Mouse (Mus musculus) limb, embryonic 14.5 days (tissue): Measurements from ENCODE around the gene Nedd9. TPM values are rescaled to one million over a fixed set of nuclear protein-coding genes. Genes with fewer than 3 reads are reported as not detected.
A peak's percentile ranks its signal among the peaks of the same experiment; 100 is the strongest.

Experiments used
- ATAC-seq: fragments of 200-750 bp; cut with Nextera tagmentation; 2 replicates; pipeline ENCODE4 v1.8.0; 2017; ENCODE audit warnings: low read depth, moderate number of reproducible peaks, moderate TSS enrichment; ENCODE audit not compliant: low FRiP score
- DNase-seq: peaks from one replicate; pipeline ENCODE4 v3.0.0-alpha.2; 2015; ENCODE audit warnings: low spot score
- H3K27ac ChIP-seq: fragments of 300-500 bp; sonication (generic); replicated peaks from 2 replicates; pipeline ENCODE4 v1.5.1; 2014; ENCODE audit warnings: low read depth, mild to moderate bottlenecking, low read length, moderate library complexity, mixed read lengths
- H3K27me3 ChIP-seq: fragments of 300-500 bp; sonication (generic); 2 replicates; pipeline ENCODE4 v1.6.1; 2014; ENCODE audit warnings: low read length, mixed read lengths; ENCODE audit not compliant: control insufficient read depth, insufficient read depth
- H3K36me3 ChIP-seq: fragments of 300-500 bp; sonication (generic); 2 replicates; pipeline ENCODE4 v1.6.1; 2014; ENCODE audit warnings: mild to moderate bottlenecking, low read length, moderate library complexity, mixed read lengths; ENCODE audit not compliant: control insufficient read depth, insufficient read depth
- H3K4me1 ChIP-seq: fragments of 300-500 bp; sonication (generic); 2 replicates; pipeline ENCODE4 v1.6.1; 2014; ENCODE audit warnings: antibody characterized with exemption, low read length, mixed read lengths; ENCODE audit not compliant: control insufficient read depth, insufficient read depth
- H3K4me2 ChIP-seq: fragments of 300-500 bp; sonication (generic); replicated peaks from 2 replicates; pipeline ENCODE4 v1.6.1; 2014; ENCODE audit warnings: low read depth, mild to moderate bottlenecking, low read length, moderate library complexity; ENCODE audit not compliant: severe bottlenecking
- H3K4me3 ChIP-seq: fragments of 300-500 bp; sonication (generic); replicated peaks from 2 replicates; pipeline ENCODE4 v1.5.1; 2014; ENCODE audit warnings: low read length
- H3K9ac ChIP-seq: fragments of 300-500 bp; sonication (generic); 2 replicates; pipeline ENCODE4 v1.6.1; 2014; ENCODE audit warnings: mild to moderate bottlenecking, low read depth, low read length, moderate library complexity; ENCODE audit not compliant: severe bottlenecking
- H3K9me3 ChIP-seq: fragments of 300-500 bp; sonication (generic); 2 replicates; pipeline ENCODE4 v1.6.1; 2016; ENCODE audit warnings: low read length; ENCODE audit not compliant: control insufficient read depth
- POLR2A ChIP-seq: fragments of 200-500 bp; IDR thresholded peaks from 2 replicates; pipeline ENCODE4 v1.8.0; 2012; ENCODE audit warnings: inconsistent platforms, mild to moderate bottlenecking, moderate library complexity, borderline replicate concordance; ENCODE audit not compliant: insufficient read depth, insufficient read length; ENCODE audit errors: extremely low read depth
- WGBS: fragments of 180-500 bp; shearing (Covaris S2); extraction: QIAGEN DNeasy Blood & Tissue Kit; methylation state at CpG from one replicate; pipeline ENCODE4 v1.1.7; 2014; 5-methylcytosine and 5-hydroxymethylcytosine counted together
- polyA plus RNA-seq, 2 experiments: library from polyadenylated mRNA; depleted of rRNA in 1 of 2; stranded (reverse) in 1 of 2; unstranded in 1 of 2; fragments of >200 nt; fragmentation: Nextera tagmentation in 1 of 2; extraction: Ambion mirVana in 1 of 2; gene quantifications; 2 replicates each; pipeline versions ENCODE4 v1.2.1 to v1.2.3; 2012 to 2014

Gene Nedd9
- polyA plus RNA-seq, 2 experiments, result 23.5 to 41.5 TPM

DNA sequence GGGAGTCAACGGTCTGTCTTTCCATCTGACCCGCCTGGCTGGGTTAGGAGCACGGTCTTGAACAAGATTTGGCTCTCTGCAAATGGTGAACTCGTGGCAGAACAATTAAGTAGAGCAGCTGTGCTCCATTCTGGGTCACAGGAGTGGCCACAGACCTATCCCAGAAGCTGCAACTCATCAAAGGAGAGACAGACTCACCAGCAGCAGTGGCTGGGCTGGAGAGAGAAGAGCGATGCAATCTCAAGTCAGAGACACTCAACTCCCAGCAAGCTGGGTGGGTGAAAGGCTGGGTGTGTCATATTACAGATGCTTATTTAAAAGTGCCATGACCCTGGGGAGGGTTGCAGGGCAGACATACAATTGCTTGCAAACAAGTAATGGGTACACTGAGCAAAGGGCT, 50.4 kb downstream of the Nedd9 start:
- no peak overlapping the region for H3K4me2 ChIP-seq
- H3K27ac ChIP-seq, result no peak overlapping the region
- H3K36me3 ChIP-seq, result no peaks in the 10 kb centered on the region
- no peaks in the 10 kb centered on the region for H3K9me3 ChIP-seq
- no peak overlapping the region for H3K4me3 ChIP-seq
- no peak overlapping the region for H3K9ac ChIP-seq
- H3K27me3 ChIP-seq, result no peaks in the 10 kb centered on the region
- DNase-seq (no peak), ATAC-seq (no peak)
- TF ChIP-seq POLR2A, result no peak
- 71% methylated on average over 5 of the region's 5 CpGs for WGBS
- no peaks in the 10 kb centered on the region for H3K4me1 ChIP-seq

DNA sequence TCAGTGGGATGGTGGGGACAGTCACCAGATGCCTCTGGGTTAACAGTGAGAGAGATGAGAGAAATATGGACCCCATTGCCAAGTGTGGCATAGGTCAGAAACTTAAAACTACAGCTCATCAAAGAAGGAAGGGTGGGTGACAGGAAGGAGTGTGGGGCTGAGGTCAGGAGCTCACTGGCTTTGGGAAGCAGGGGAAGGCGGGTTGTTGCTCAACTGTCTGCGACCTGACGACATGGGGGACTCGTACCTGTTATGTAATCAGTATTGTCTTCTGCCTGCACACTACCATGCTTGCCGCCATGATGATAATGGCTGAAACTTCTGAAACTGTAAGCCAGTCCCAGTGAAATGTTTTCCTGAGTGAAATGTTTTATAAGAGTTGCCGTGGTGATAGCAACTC, 54.0 kb downstream of the Nedd9 start:
- Histone ChIP-seq H3K4me2 (no peak overlapping the region), H3K27me3 (no peaks in the 10 kb centered on the region), H3K9me3 (no peaks in the 10 kb centered on the region), H3K4me3 (no peak overlapping the region), H3K9ac (no peak overlapping the region), H3K27ac (no peak overlapping the region), H3K4me1 (no peaks in the 10 kb centered on the region), H3K36me3 (no peaks in the 10 kb centered on the region)
- no peak for ATAC-seq
- TF ChIP-seq POLR2A, result no peak
- DNase-seq, result no peak
- WGBS, result 83% methylated on average over 6 of the region's 6 CpGs

DNA sequence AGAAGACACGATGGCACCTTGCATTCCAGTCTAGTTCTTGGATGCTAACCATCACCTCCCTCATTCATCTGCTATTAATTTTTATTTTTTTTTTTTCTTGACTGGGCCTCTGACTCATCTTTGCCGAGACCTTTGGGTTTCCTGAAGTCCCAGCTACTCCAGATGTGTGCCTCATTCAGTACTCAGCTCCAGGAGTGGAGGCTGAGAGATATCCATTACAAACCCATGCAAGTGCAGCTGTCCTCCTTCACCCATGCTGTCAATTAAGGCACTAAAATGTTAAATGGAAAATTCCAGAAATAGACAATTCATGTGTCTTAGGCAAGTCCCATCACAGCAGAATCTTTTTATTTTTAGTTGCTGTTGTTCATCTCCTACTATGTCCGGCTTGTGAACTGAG, 55.4 kb downstream of the Nedd9 start:
- H3K4me2 ChIP-seq, result no peak overlapping the region
- H3K27ac ChIP-seq, result no peak overlapping the region
- no peaks in the 10 kb centered on the region for H3K27me3 ChIP-seq
- H3K9me3 ChIP-seq, result no peaks in the 10 kb centered on the region
- DNase-seq, result no peak
- WGBS, result 67% methylated on average over 3 of the region's 3 CpGs
- no peaks in the 10 kb centered on the region for H3K36me3 ChIP-seq
- no peaks in the 10 kb centered on the region for H3K4me1 ChIP-seq
- no peak for TF ChIP-seq POLR2A
- ATAC-seq, result no peak; the same call in 1 of the 2 replicates
- H3K4me3 ChIP-seq, result no peak overlapping the region
- H3K9ac ChIP-seq, result no peak overlapping the region

DNA sequence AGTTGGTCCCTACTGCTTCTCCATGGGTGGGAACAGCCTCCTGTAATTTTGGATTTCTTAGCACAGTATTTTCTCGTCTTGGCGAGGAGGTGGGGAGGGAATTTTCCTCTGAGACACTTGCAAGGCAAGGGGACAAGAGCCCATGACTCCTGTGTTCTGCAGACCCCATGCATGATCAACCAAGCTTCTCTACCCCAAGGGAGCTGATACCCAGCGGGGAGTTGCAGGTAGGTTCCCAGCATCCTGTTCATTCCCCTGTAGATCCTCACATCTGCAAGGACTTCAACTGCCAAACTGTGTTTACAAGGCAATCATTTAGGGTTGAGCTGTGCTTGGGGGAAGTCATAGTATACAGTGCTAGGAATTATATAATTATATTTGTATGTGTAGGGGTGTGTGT, 60.1 kb downstream of the Nedd9 start:
- Histone ChIP-seq H3K9ac (no peak overlapping the region), H3K36me3 (no peaks in the 10 kb centered on the region), H3K9me3 (no peaks in the 10 kb centered on the region), H3K4me3 (no peak overlapping the region), H3K4me1 (peaks cover 15% of the 10 kb centered on the region), H3K27me3 (no peaks in the 10 kb centered on the region), H3K27ac (no peak overlapping the region), H3K4me2 (no peak overlapping the region)
- ATAC-seq (no peak), DNase-seq (no peak)
- no peak for TF ChIP-seq POLR2A
- 82% methylated on average over 3 of the region's 3 CpGs for WGBS

DNA sequence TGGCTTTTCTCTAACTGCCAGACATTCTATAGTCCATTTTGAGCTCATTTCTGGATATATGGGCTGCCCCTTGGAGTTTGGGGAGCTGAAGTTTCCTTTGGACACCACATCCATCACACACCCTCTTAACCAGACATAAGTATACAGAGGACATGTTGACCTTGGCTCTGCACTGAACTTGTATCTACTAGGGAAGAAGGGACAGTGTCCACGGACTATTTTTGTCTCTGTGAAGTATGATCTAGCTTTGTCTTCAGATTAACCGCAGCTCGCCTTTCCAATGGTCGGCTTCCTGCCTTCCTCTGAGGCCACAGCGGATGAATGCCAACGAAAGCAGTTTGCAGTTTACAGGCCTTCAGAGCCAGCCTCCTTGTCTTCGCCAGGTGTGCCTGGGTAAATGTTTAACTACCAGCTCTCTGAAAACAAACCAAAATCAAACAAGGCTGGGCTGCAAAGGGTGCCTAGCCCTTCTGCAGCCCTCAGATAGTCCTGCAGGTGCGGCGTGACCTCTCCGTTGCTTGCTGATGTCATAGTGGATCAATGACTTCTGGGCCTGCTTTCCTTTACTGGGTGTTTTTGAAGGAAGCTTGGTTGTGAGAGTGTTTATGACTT, 63.6 kb downstream of the Nedd9 start:
- Histone ChIP-seq H3K36me3 (no peaks in the 10 kb centered on the region), H3K4me1 (peaks cover 15% of the 10 kb centered on the region), H3K27me3 (no peaks in the 10 kb centered on the region), H3K4me2 (no peak overlapping the region), H3K4me3 (no peak overlapping the region), H3K27ac (no peak overlapping the region), H3K9me3 (no peaks in the 10 kb centered on the region), H3K9ac (no peak overlapping the region)
- ATAC-seq (0 out of 2 replicates have a peak, but pooled peaks have one; percentile 19), DNase-seq (no peak)
- no peak for TF ChIP-seq POLR2A
- 67% methylated on average over 10 of the region's 10 CpGs for WGBS

DNA sequence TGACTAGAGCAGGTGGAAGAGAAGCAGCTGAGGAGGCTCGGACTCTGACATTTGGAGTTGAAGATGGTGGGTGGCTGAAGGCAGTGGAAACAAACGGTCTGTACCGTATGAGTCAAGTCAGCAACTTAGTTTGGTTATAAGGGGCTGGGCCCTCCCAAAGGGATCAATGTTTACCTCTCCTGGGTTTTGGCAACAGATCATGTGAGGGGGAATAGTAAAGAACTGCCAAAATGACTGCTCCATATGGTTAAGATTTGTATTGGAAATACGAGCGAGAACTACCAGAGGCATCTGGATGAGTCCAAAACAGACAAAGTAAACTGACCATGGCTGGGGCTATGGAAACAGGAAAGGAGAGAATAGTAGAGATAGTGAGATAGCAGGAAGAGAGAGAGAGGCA, 64.6 kb downstream of the Nedd9 start:
- no peak overlapping the region for H3K27ac ChIP-seq
- no peak for ATAC-seq
- H3K4me3 ChIP-seq, result no peak overlapping the region
- H3K9ac ChIP-seq, result no peak overlapping the region
- H3K4me1 ChIP-seq, result peaks cover 15% of the 10 kb centered on the region
- no peaks in the 10 kb centered on the region for H3K9me3 ChIP-seq
- no peaks in the 10 kb centered on the region for H3K27me3 ChIP-seq
- no peak for DNase-seq
- no peak for TF ChIP-seq POLR2A
- 73% methylated on average over 5 of the region's 5 CpGs for WGBS
- no peaks in the 10 kb centered on the region for H3K36me3 ChIP-seq
- no peak overlapping the region for H3K4me2 ChIP-seq
